Mouse (Mus musculus) liver, embryonic 13.5 days (tissue): ENCODE results near the gene Rilpl1. TPM values are rescaled to one million over a fixed set of nuclear protein-coding genes. Genes with fewer than 3 reads are reported as not detected.

Source experiments
- ATAC-seq: fragments of 200-750 bp; cut with Nextera tagmentation; 2 replicates; pipeline ENCODE4 v1.8.0; 2017; ENCODE audit warnings: low read depth, mild to moderate bottlenecking, moderate number of reproducible peaks, moderate library complexity
- DNase-seq: peaks from one replicate; pipeline ENCODE4 v3.0.0; 2022
- H3K27ac ChIP-seq: fragments of 300-500 bp; sonication (generic); 2 replicates; pipeline ENCODE4 v1.5.1; 2015; ENCODE audit warnings: moderate library complexity, mild to moderate bottlenecking, inconsistent platforms
- H3K27me3 ChIP-seq: fragments of 300-500 bp; sonication (generic); 2 replicates; pipeline ENCODE4 v1.6.1; 2015; ENCODE audit warnings: mild to moderate bottlenecking, inconsistent platforms
- H3K36me3 ChIP-seq: fragments of 300-500 bp; sonication (generic); 2 replicates; pipeline ENCODE4 v1.6.1; 2015; ENCODE audit warnings: mild to moderate bottlenecking, inconsistent platforms
- H3K4me1 ChIP-seq: fragments of 300-500 bp; sonication (generic); replicated peaks from 2 replicates; pipeline ENCODE4 v1.6.1; 2015; ENCODE audit warnings: inconsistent platforms
- H3K4me2 ChIP-seq: fragments of 300-500 bp; sonication (generic); 2 replicates; pipeline ENCODE4 v1.6.1; 2015; ENCODE audit warnings: inconsistent platforms, mild to moderate bottlenecking, moderate library complexity
- H3K4me3 ChIP-seq: fragments of 300-500 bp; sonication (generic); replicated peaks from 2 replicates; pipeline ENCODE4 v1.5.1; 2015; ENCODE audit warnings: mild to moderate bottlenecking, inconsistent platforms
- H3K9ac ChIP-seq: fragments of 300-500 bp; sonication (generic); 2 replicates; pipeline ENCODE4 v1.6.1; 2015; ENCODE audit warnings: mild to moderate bottlenecking, inconsistent platforms
- H3K9me3 ChIP-seq: fragments of 300-500 bp; sonication (generic); replicated peaks from 2 replicates; pipeline ENCODE4 v1.6.1; 2016; ENCODE audit warnings: inconsistent platforms
- WGBS: fragments of 180-500 bp; shearing (Covaris S2); methylation state at CpG from one replicate; pipeline ENCODE4 v1.1.7; 2015; ENCODE audit not compliant: insufficient replicate concordance; 5-methylcytosine and 5-hydroxymethylcytosine counted together
- polyA plus RNA-seq: library from polyadenylated mRNA; unstranded; fragments of >200 nt; fragmentation: Nextera tagmentation; extraction: Ambion mirVana; gene quantifications from 2 replicates; pipeline ENCODE4 v1.2.1, GENCODE M21; 2015

Gene Rilpl1
- polyA plus RNA-seq, 1 experiment from 2014 or later = 1.9 TPM

DNA sequence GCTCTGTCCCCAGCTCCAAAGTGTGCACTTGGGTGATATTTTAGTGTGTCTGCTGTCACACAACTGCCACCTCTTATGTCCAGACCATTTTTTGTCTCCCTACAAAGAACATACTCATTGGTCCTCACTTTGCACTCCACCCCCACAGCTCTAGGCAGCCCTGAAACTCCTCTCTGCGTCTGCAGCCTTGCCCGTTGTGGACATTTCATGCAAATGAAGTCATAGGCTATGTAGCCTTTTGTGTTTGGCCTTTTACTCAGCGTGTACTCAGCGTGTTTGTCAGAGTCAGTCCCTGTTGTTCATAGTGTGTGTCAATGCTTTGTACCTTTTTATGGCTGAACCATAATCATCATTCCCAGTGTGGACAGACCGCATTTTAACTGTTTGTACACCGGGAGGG lies 81.7 kb downstream of the Rilpl1 start:
- H3K9ac ChIP-seq = no peak overlapping the region
- no peak for DNase-seq
- H3K27me3 ChIP-seq = no peaks in the 10 kb centered on the region
- peak overlapping the region; percentile 45 for H3K27ac ChIP-seq
- H3K9me3 ChIP-seq = no peaks in the 10 kb centered on the region
- peaks cover 78% of the 10 kb centered on the region for H3K36me3 ChIP-seq
- peak overlapping the region; percentile 10 for H3K4me2 ChIP-seq
- 78% methylated on average over 6 of the region's 6 CpGs for WGBS
- H3K4me3 ChIP-seq = no peak overlapping the region
- peaks cover 81% of the 10 kb centered on the region for H3K4me1 ChIP-seq
- ATAC-seq = no peak

DNA sequence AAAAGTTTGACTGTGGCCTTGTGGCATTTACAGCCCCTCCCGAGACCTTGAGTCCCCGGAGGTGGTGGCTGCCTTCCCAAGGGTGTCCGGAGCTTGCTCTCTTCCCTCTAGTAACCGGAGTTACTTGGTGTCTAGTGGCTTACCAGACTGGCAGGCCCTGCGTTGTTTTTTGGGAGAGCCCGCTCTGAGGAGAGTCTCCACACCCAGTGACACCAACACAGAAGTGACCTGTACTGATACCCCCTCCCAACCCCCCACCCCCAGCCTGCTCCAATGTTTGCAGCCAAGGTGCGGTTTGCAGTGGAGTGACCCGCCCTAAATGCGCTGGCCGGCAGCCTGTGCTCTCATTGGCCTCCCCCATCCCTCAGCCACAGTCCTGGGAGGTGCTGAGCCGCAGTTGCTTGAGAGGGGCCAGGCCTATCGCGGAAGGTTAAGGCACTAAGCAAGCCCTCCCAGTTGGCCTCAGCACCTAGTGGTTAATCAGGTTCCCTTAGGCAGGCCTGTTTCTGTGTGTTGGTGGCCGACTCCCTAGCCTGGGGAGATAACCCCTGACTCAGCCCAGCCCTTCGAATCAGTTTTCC lies 84.8 kb downstream of the Rilpl1 start:
- ATAC-seq = peak; percentile 80
- Histone ChIP-seq H3K9ac (peak overlapping the region; percentile 96), H3K27me3 (no peaks in the 10 kb centered on the region), H3K36me3 (peaks cover 55% of the 10 kb centered on the region), H3K4me2 (peak overlapping the region; percentile 99), H3K9me3 (no peaks in the 10 kb centered on the region), H3K4me3 (peak overlapping the region; percentile 95), H3K4me1 (peaks cover 92% of the 10 kb centered on the region), H3K27ac (peak overlapping the region; percentile 95)
- under 1% methylated on average over 15 of the region's 15 CpGs for WGBS
- peak; percentile 82 for DNase-seq

DNA sequence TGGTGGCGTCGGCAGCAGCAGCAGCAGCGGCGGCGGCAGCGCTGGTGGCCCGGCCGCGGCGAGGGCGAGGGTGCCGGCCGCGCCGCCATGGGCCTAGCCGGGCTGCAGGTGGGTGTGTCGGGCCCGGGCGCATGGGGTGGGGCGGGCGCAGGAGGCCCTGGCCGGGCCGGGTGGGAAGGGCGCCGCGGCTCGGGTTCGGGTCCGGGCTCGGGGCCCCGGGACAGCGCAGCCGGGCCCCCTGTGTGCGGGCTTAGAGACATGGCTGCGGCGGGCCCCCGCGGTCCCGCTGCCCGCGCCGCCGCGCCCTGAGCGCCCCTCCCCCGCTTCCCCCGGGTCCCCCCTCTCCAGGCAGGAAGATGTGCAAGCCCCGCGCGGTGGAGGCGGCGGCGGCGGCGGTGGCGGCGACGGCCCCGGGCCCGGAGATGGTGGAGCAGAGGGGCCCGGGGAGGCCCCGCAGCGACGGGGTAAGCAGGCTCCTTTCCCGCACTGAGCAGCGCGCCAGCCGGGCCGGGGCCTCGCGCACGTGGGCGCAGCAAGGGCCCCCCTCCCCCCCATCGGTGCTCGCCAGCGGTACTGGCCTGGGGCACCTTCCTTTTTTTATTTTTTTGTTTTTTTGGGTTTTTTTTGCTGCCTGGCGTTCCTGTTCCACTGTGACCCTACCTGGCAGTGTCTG lies 85.4 kb downstream of the Rilpl1 start:
- ATAC-seq = peak; percentile 67
- peak overlapping the region; percentile 99 for H3K4me2 ChIP-seq

DNA sequence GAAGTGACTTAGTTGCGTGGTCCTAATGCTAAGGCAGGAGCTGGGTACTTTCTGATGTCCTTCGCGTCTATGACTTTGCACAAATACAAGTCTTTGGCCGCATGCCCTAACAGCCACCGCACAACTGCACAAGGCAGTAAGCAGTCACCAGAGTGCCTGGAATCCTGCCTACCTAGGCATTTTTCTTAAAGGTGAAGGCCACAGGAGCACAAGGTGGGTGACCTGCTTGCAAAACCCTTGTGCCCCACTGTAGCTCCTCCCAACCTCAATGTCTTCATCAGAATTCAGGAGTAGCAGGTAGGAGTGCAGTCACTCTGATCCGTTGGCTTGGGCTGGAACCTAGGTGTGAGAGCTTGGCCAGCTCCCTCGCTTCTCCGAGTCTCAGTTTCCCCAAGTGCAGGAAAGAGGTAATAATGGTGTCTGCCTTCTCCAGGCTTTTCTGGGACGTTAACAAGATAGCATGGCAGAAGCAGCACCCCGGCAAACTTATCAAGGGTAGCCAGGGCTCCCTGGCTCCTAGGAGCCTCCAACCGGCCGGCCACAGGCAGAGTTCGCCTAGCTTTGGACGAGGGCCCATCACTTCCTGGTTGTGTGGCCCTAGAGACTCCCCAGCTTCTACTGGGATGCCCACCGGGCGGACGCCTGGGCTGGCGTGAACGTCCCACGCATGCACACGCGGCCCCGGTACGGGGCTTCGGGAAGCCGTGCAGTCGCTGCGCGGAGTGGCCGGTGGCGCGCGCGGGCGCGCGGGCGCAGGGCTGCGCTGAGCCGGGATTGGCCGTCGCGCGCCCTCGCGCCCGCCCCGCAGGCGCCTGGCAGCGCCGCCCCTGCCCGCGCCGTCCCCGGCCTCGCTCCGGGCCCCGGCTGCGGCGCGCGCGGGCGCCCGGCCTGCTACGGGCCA lies 86.3 kb downstream of the Rilpl1 start:
- WGBS = 3% methylated on average over 45 of the region's 66 CpGs
- Histone ChIP-seq H3K9ac (peak overlapping the region; percentile 96), H3K36me3 (peaks cover 40% of the 10 kb centered on the region), H3K27ac (peak overlapping the region; percentile 95), H3K4me3 (peak overlapping the region; percentile 95), H3K27me3 (no peaks in the 10 kb centered on the region), H3K4me1 (peaks cover 84% of the 10 kb centered on the region), H3K9me3 (no peaks in the 10 kb centered on the region), H3K4me2 (peak overlapping the region; percentile 99)
- peak; percentile 81 for ATAC-seq
- peak; percentile 74 for DNase-seq

More for the DNA sequence above, 85.4 kb downstream of the Rilpl1 start:
- peaks cover 91% of the 10 kb centered on the region for H3K4me1 ChIP-seq
- H3K9ac ChIP-seq = peak overlapping the region; percentile 96
- no peaks in the 10 kb centered on the region for H3K27me3 ChIP-seq
- peaks cover 49% of the 10 kb centered on the region for H3K36me3 ChIP-seq
- peak overlapping the region; percentile 95 for H3K4me3 ChIP-seq
- H3K27ac ChIP-seq = peak overlapping the region; percentile 95
- WGBS = under 1% methylated on average over 31 of the region's 77 CpGs
- no peaks in the 10 kb centered on the region for H3K9me3 ChIP-seq
- peak; percentile 48 for DNase-seq

DNA sequence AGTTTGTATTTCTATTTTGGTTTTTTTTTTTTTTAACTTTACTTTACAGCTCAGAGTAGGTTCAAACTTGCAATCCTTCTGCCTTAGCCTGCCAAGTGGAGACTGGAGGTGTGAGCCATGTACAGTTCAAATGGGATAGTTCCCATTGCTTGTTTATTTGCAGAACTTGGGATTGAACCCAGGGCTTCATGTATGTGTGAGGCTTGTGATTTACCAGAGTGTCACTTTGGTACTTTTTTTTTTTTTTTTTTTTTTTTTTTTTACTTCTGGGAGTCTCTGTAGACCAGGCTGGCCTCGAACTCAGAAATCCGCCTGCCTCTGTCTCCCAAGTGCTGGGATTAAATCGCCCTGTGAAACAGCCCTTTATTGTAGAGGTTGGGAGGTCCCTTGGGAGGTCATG lies 87.0 kb downstream of the Rilpl1 start:
- ATAC-seq = no peak

More for the DNA sequence above, 87.0 kb downstream of the Rilpl1 start:
- Histone ChIP-seq H3K4me3 (peak overlapping the region; percentile 95), H3K4me1 (peaks cover 77% of the 10 kb centered on the region), H3K36me3 (peaks cover 33% of the 10 kb centered on the region), H3K4me2 (peak overlapping the region; percentile 99), H3K27ac (peak overlapping the region; percentile 95), H3K9ac (peak overlapping the region; percentile 96), H3K27me3 (no peaks in the 10 kb centered on the region), H3K9me3 (no peaks in the 10 kb centered on the region)
- no peak for DNase-seq
- 64% methylated on average over 3 of the region's 3 CpGs for WGBS

Other genes with a start within 250 kb of the Rilpl1 start
- gene Mphosph9, start 203.4 kb downstream of the Rilpl1 start, polyA plus RNA-seq = 5.6 and 6.3 TPM in 2 replicates
- 7.0 and 7.7 TPM in 2 replicates for gene 2810006K23Rik, start 203.3 kb downstream of the Rilpl1 start, polyA plus RNA-seq
- 15.2 and 17.1 TPM in 2 replicates for gene Cdk2ap1, start 168.3 kb downstream of the Rilpl1 start, polyA plus RNA-seq
- gene Sbno1, start 105.4 kb downstream of the Rilpl1 start, polyA plus RNA-seq = 50.7 and 64.9 TPM in 2 replicates
- 45.4 and 58.4 TPM in 2 replicates for gene Kmt5a, start 91.5 kb downstream of the Rilpl1 start, polyA plus RNA-seq
- gene Rilpl2, start 53.0 kb downstream of the Rilpl1 start, polyA plus RNA-seq = 9.9 and 10.3 TPM in 2 replicates
- gene Snrnp35, start 48.3 kb downstream of the Rilpl1 start, polyA plus RNA-seq = 14.6 and 15.0 TPM in 2 replicates
- gene Tmed2, start 9.3 kb upstream of the Rilpl1 start, polyA plus RNA-seq = 366 and 422 TPM in 2 replicates
- gene Ddx55, start 21.5 kb upstream of the Rilpl1 start, polyA plus RNA-seq = 9.4 and 11.0 TPM in 2 replicates
- 69.8 and 80.8 TPM in 2 replicates for gene Eif2b1, start 47.7 kb upstream of the Rilpl1 start, polyA plus RNA-seq
- gene Gtf2h3, start 47.7 kb upstream of the Rilpl1 start, polyA plus RNA-seq = 30.8 and 37.6 TPM in 2 replicates
- 17.9 and 21.8 TPM in 2 replicates for gene Atp6v0a2, start 97.2 kb upstream of the Rilpl1 start, polyA plus RNA-seq
- not detected in 2 replicates for gene Dnah10, start 193.7 kb upstream of the Rilpl1 start, polyA plus RNA-seq